Mouse (Mus musculus) olfactory bulb, adult 2 months (tissue): ENCODE data around the gene Nrp1. TPM values are rescaled to one million over a fixed set of nuclear protein-coding genes. Genes with fewer than 3 reads are reported as not detected.

Experiments used
- H3K27ac ChIP-seq: fragments of 200-500 bp; 2 replicates; pipeline ENCODE4 v1.5.1; 2012; ENCODE audit warnings: low read depth, low read length; ENCODE audit not compliant: insufficient read depth
- H3K4me1 ChIP-seq: fragments of 200-500 bp; 2 replicates; pipeline ENCODE4 v1.6.1; 2012; ENCODE audit warnings: low read length; ENCODE audit not compliant: control insufficient read depth, insufficient read depth
- H3K4me3 ChIP-seq: fragments of 200-500 bp; 2 replicates; pipeline ENCODE4 v1.5.1; 2012; ENCODE audit warnings: mild to moderate bottlenecking, low read depth, low read length, moderate library complexity; ENCODE audit not compliant: insufficient read depth
- CTCF ChIP-seq: fragments of 200-500 bp; IDR thresholded peaks from 2 replicates; pipeline ENCODE4 v1.5.1; 2012; ENCODE audit warnings: low read depth, mild to moderate bottlenecking, low read length, moderate library complexity; ENCODE audit not compliant: insufficient read depth
- POLR2A ChIP-seq: fragments of 200-500 bp; IDR thresholded peaks from 2 replicates; pipeline ENCODE4 v1.6.1; 2012; ENCODE audit warnings: mild to moderate bottlenecking, low read depth, low read length, moderate library complexity; ENCODE audit not compliant: insufficient read depth
- WGBS: fragments of 180-500 bp; shearing (Covaris S2); methylation state at CpG from one replicate; pipeline ENCODE4 v1.1.7; 2018; 5-methylcytosine and 5-hydroxymethylcytosine counted together
- polyA plus RNA-seq: library from polyadenylated mRNA; stranded (reverse); fragments of >200 nt; gene quantifications from 2 replicates; pipeline ENCODE4 v1.2.4, GENCODE M21; 2012; ENCODE audit warnings: low replicate concordance; ENCODE audit not compliant: missing spikeins, insufficient read depth, insufficient read length

The Nrp1 gene
- polyA plus RNA-seq, 1 experiment, result not detected

DNA sequence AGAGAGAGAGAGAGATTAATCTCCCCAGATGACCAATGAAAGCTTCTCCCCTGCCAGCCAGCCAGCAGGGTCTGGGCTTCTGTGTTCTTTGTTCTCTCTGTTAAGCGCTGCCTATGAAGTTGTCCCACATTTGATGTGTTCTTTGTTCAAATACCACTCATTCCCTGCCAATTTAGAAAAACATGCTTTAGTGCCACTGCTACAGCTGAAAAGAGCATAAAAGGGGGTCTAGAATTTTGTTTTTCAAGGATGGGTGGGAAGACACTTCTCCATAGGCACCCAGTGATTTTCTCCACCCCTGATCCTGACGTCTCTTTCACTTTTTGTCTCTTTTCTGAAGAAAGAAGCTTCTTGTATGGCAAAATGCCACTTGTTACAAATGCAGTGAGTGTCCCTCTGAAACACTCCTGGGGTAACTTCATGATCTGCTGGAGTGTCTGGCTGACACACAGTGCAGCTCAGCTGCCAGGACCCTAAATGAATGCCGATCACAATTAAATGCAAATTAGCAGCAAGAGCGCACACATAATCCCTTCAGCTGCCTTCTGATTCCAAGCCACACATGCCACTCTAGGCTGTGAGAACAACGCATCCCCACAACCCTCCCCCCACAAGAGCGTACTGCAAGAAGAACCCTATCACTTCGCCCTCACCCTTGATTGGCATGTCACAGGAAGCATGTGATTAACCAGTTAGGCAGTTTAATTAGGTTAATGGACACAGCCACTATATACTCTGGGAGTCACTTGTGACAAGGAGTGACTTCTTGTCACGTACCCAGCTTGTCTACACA is 170.4 kb downstream of the Nrp1 start:
- no peaks in the 10 kb centered on the region for H3K4me1 ChIP-seq
- H3K27ac ChIP-seq, result no peak overlapping the region
- TF ChIP-seq POLR2A (no peak), CTCF (no peak)
- 24% methylated on average over 8 of the region's 8 CpGs for WGBS
- H3K4me3 ChIP-seq, result no peak overlapping the region

DNA sequence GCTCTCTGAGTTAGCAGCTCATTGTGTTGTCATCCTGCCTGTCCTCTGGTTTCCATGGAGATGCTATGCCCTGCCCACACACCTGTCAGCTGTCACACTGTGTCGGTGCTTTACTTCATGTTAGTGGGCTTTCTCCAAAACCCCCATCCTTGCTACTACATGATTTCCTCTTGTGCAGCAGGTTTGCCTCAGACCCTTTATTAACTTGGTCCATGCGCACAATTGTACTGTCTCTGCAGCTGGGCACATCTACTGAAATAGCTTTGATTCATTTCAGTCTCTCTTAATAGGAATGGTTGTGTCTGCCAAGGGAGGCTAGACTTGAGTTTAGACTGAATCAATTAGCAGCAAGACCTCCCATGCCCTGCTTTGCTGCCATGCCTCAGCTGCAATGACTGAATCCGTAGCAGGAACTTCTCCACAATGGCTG is 176.1 kb downstream of the Nrp1 start:
- no peak overlapping the region for H3K27ac ChIP-seq
- TF ChIP-seq CTCF, result no peak
- TF ChIP-seq POLR2A, result no peak
- 33% methylated on average over 3 of the region's 3 CpGs for WGBS

GRCm38 (mm10) chr8:128535685-128536084 is 177.3 kb downstream of the Nrp1 start:
- TF ChIP-seq POLR2A, result no peak
- no peak for TF ChIP-seq CTCF
- H3K27ac ChIP-seq, result no peak overlapping the region
- peaks cover 2% of the 10 kb centered on the region; the same call in 1 of the 2 replicates for H3K4me1 ChIP-seq
- H3K4me3 ChIP-seq, result no peak overlapping the region

More for the DNA sequence above, 176.1 kb downstream of the Nrp1 start:
- Histone ChIP-seq H3K4me3 (no peak overlapping the region), H3K4me1 (peaks cover 2% of the 10 kb centered on the region; the same call in 1 of the 2 replicates)

- peaks cover 2% of the 10 kb centered on the region; the same call in 1 of the 2 replicates for H3K4me1 ChIP-seq
- no peak overlapping the region for H3K4me3 ChIP-seq
- 78% methylated on average over 1 of the region's 1 CpGs for WGBS
- no peak for TF ChIP-seq CTCF
- TF ChIP-seq POLR2A, result no peak
- no peak overlapping the region for H3K27ac ChIP-seq
Measured at GRCm38 (mm10) chr8:128538378-128538777, 180.0 kb downstream of the Nrp1 start.

- H3K4me3 ChIP-seq, result no peak overlapping the region
- WGBS, result 78% methylated on average over 1 of the region's 1 CpGs
- H3K27ac ChIP-seq, result no peak overlapping the region
- TF ChIP-seq CTCF, result no peak
- TF ChIP-seq POLR2A, result no peak
- H3K4me1 ChIP-seq, result no peaks in the 10 kb centered on the region
Measured at GRCm38 (mm10) chr8:128541355-128542090, 183.1 kb downstream of the Nrp1 start.

- 92% methylated on average over 2 of the region's 2 CpGs for WGBS
- H3K4me1 ChIP-seq, result no peaks in the 10 kb centered on the region
- H3K4me3 ChIP-seq, result no peak overlapping the region
- no peak overlapping the region for H3K27ac ChIP-seq
- TF ChIP-seq CTCF, result no peak
- TF ChIP-seq POLR2A, result no peak
Measured at GRCm38 (mm10) chr8:128544128-128544846, 185.9 kb downstream of the Nrp1 start.

- Histone ChIP-seq H3K4me1 (no peaks in the 10 kb centered on the region), H3K4me3 (no peak overlapping the region), H3K27ac (no peak overlapping the region)
- TF ChIP-seq POLR2A (no peak), CTCF (no peak)
- WGBS, result 95% methylated on average over 1 of the region's 1 CpGs
Measured at GRCm38 (mm10) chr8:128546287-128546686, 187.9 kb downstream of the Nrp1 start.

DNA sequence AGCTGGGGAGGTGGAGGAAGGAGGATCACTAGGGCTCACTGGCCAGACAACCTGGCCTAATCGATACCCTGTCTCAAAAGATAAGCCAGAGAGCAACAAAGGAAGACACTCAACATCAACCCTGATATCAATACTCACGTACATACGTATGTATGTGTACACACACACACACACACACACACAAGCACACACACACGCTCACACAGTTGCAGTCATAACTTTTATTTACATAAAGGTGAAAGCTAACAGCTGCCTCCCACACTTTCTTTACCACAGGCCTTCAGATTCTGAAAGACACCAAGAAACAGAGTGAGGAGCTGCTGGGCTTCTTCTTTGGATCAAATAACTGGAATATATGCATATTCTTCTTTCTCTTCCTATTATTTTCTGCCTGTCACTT is 189.0 kb downstream of the Nrp1 start:
- Histone ChIP-seq H3K27ac (no peak overlapping the region), H3K4me1 (no peaks in the 10 kb centered on the region), H3K4me3 (no peak overlapping the region)
- WGBS, result 97% methylated on average over 4 of the region's 4 CpGs
- TF ChIP-seq POLR2A (no peak), CTCF (no peak)
